Mouse (Mus musculus): ENCODE measurements at regions not wholly inside any gene's neighbourhood (a gene's known extent, or its start where the extent isn't known, plus 50 kb on each side); places are given as distances from the start of the nearest gene placed in this dataset.

GRCm38 (mm10) chr4:97093576-97093975 is 89.4 kb downstream of the Gm10192 start:
- TF ChIP-seq CTCF (IDR thresholded peaks at IDR 0.05; ENCODE audit: borderline replicate concordance, insufficient read depth, low read length) (no peak), POLR2A (IDR thresholded peaks at IDR 0.05; ENCODE audit: low read depth, low read length) (no peak)

Data from embryonic fibroblast, embryonic 13.5 days (primary cell).